Comparison of ENCODE assay signal across 28 mouse cellular contexts in genomic region chr2:145248185-145248584, GRCm38 (mm10).
DNase-seq lines count a peak whose midpoint lies in the region; TF ChIP-seq lines count a peak whose summit lies in the region.
"Had no signal": no experiment of that assay in that cellular context is flagged by ENCODE, and none has a peak within 500 bp of the region (broad histone marks: within the 10 kb centered on the region; RNA-seq: fewer than 3 reads in every experiment).

No protein-coding gene starts in this region.

- H3K4me1 ChIP-seq in brown adipose tissue, adult 24 weeks (ENCODE audit: control insufficient read depth, insufficient read depth, insufficient read length, low read length): no peaks in the 10 kb centered on the region
- H3K4me1 ChIP-seq: forebrain, embryonic 10.5 days; forebrain, embryonic 15.5 days; limb, embryonic 12.5 days; liver, embryonic 12.5 days; stomach, embryonic 15.5 days had no signal

- H3K4me3 ChIP-seq in layer of hippocampus, adult 2 months: no peak overlapping the region
- no peak overlapping the region for H3K4me3 ChIP-seq in brown adipose tissue, adult 24 weeks (ENCODE audit: insufficient read depth, low read depth, low read length)
- H3K4me3 ChIP-seq: forebrain, embryonic 10.5 days; forebrain, embryonic 15.5 days; gastrocnemius, adult 2 months; heart, adult 2 months; limb, embryonic 12.5 days; liver, embryonic 12.5 days; stomach, embryonic 15.5 days had no signal

- 0 out of 2 replicates have a peak overlapping the region, but pooled peaks have one; percentile 8 for H3K27ac ChIP-seq in layer of hippocampus, adult 2 months
- peak overlapping the region; percentile 90 for H3K27ac ChIP-seq in brown adipose tissue, adult 24 weeks (replicated peaks; ENCODE audit: low read depth, low read length)
- H3K27ac ChIP-seq: forebrain, embryonic 10.5 days; forebrain, embryonic 15.5 days; gastrocnemius, adult 2 months; heart, adult 2 months; kidney, postnatal 0 days; limb, embryonic 12.5 days; liver, embryonic 12.5 days; stomach, embryonic 15.5 days had no signal

- DNase-seq in adrenal gland, postnatal 10 days: peak; percentile 63
- no peak for DNase-seq in adrenal gland, postnatal 4 days (ENCODE audit: low spot score in 2 of 2)
- no peak for DNase-seq in layer of hippocampus, adult 2 months (ENCODE audit: low spot score in 2 of 2)
- no peak for DNase-seq in layer of hippocampus, adult 9-10 months (ENCODE audit: low spot score)
- peak; percentile 51 for DNase-seq in adrenal gland, postnatal 14 days
- DNase-seq in frontal cortex, postnatal 14 days (ENCODE audit: low spot score in 2 of 2): no peak
- no peak for DNase-seq in ovary, postnatal 10 days (ENCODE audit: low spot score)
- DNase-seq: cerebellum, adult 8-10 months; cerebellum, postnatal 25 days; gastrocnemius, adult 2 months; gastrocnemius, postnatal 36 days; heart, adult 2 months; heart, postnatal 14 days; kidney, adult 8-10 months; kidney, postnatal 4 days; layer of hippocampus, adult 9-11 months; liver, postnatal 0 days; lung, postnatal 36 days; right cerebral cortex, postnatal 25 days; thymus, adult 18-20 months; thymus, postnatal 25 days had no signal

- no peak for TF ChIP-seq CTCF in layer of hippocampus, adult 2 months (conservative IDR thresholded peaks at IDR 0.05)

Comparison
In these comparisons a context has a peak if more than half of its experiments do, and no peak if none do; other contexts are left out.
1. DNase-seq: peak in adrenal gland, postnatal 10 days (single experiment) and adrenal gland, postnatal 14 days (single experiment); none in adrenal gland, postnatal 4 days (0 of 2), layer of hippocampus, adult 2 months (0 of 2), layer of hippocampus, adult 9-10 months (single experiment), frontal cortex, postnatal 14 days (0 of 2) and ovary, postnatal 10 days (single experiment).